8 mouse cellular contexts compared by ENCODE assay signal in genomic region chr5:73292502-73293457, GRCm38 (mm10). TPM values are rescaled to one million over a fixed set of nuclear protein-coding genes. Genes with fewer than 3 reads are reported as not detected.
A peak's percentile ranks its signal among the peaks of the same experiment; 100 is the strongest.
DNase-seq lines count a peak whose midpoint lies in the region; ATAC-seq and TF ChIP-seq lines count a peak whose summit lies in the region.

Ociad1 (plus strand) TSS chr5:73292784.

- H3K36me3 ChIP-seq in G1E (replicated peaks), result peaks cover 24% of the 10 kb centered on the region
- peaks cover 12% of the 10 kb centered on the region; the same call in 1 of the 2 replicates for H3K36me3 ChIP-seq in forebrain, embryonic 16.5 days (ENCODE audit: control insufficient read depth, insufficient read depth)
- H3K36me3 ChIP-seq in lung, embryonic 14.5 days (ENCODE audit: insufficient read depth), result peaks cover 23% of the 10 kb centered on the region
- peaks cover 12% of the 10 kb centered on the region; the same call in 1 of the 2 replicates for H3K36me3 ChIP-seq in thymus, adult 2 months (ENCODE audit: control insufficient read depth, insufficient read depth, low read length)

- peak within 1 kb of the TSS; percentile 81 for H3K27ac ChIP-seq in forebrain, embryonic 16.5 days (ENCODE audit: low read length)
- H3K27ac ChIP-seq in layer of hippocampus, adult 2 months, result peak within 1 kb of the TSS; percentile 96
- H3K27ac ChIP-seq in lung, embryonic 14.5 days (ENCODE audit: low read depth), result peak within 1 kb of the TSS; percentile 93
- H3K27ac ChIP-seq in olfactory bulb, adult 2 months (ENCODE audit: insufficient read depth, low read depth, low read length), result peak within 1 kb of the TSS; percentile 79
- peak within 1 kb of the TSS; percentile 32 for H3K27ac ChIP-seq in thymus, adult 2 months (ENCODE audit: control insufficient read depth, insufficient read depth, low read length)

- no peaks in the 10 kb centered on the region for H3K27me3 ChIP-seq in G1E (ENCODE audit: insufficient read depth, low read length)
- no peaks in the 10 kb centered on the region for H3K27me3 ChIP-seq in forebrain, embryonic 16.5 days (replicated peaks; ENCODE audit: control insufficient read depth, insufficient read depth, low read length)
- H3K27me3 ChIP-seq in lung, embryonic 14.5 days (ENCODE audit: insufficient read depth, low read length), result no peaks in the 10 kb centered on the region
- H3K27me3 ChIP-seq in thymus, adult 2 months (ENCODE audit: control insufficient read depth, insufficient read depth, low read length), result no peaks in the 10 kb centered on the region

- intact Hi-C loops in heart, postnatal 36 days (cut with DNase I), result loop anchor here (1.0 to 10.0 kb wide), 5 partner anchors 37 to 378 kb away; partner anchors contain the start of gene Slain2

- H3K9ac ChIP-seq in forebrain, embryonic 16.5 days (replicated peaks; ENCODE audit: low read depth, low read length), result peak within 1 kb of the TSS; percentile 91
- peak within 1 kb of the TSS; percentile 96 for H3K9ac ChIP-seq in lung, embryonic 14.5 days

- H3K9me3 ChIP-seq in G1E (replicated peaks), result no peaks in the 10 kb centered on the region
- no peaks in the 10 kb centered on the region for H3K9me3 ChIP-seq in forebrain, embryonic 16.5 days (ENCODE audit: control insufficient read depth, low read length)
- no peaks in the 10 kb centered on the region for H3K9me3 ChIP-seq in lung, embryonic 14.5 days (ENCODE audit: low read depth, low read length)

- WGBS in forebrain, embryonic 16.5 days, result under 1% methylated on average over 58 of the region's 58 CpGs
- WGBS in lung, embryonic 14.5 days, result under 1% methylated on average over 58 of the region's 58 CpGs
- under 1% methylated on average over 58 of the region's 58 CpGs for WGBS in olfactory bulb, adult 2 months
- WGBS in thymus, adult 2 months, result under 1% methylated on average over 58 of the region's 58 CpGs

- H3K4me3 ChIP-seq in G1E (ENCODE audit: low read depth, low read length), result peak within 1 kb of the TSS; percentile 98
- H3K4me3 ChIP-seq in forebrain, embryonic 16.5 days (replicated peaks; ENCODE audit: low read length), result peak within 1 kb of the TSS; percentile 93
- peak within 1 kb of the TSS; percentile 94 for H3K4me3 ChIP-seq in layer of hippocampus, adult 2 months
- peak within 1 kb of the TSS; percentile 91 for H3K4me3 ChIP-seq in lung, embryonic 14.5 days (ENCODE audit: low read depth, low read length)
- H3K4me3 ChIP-seq in olfactory bulb, adult 2 months (ENCODE audit: insufficient read depth, low read depth, low read length), result peak within 1 kb of the TSS; percentile 95
- peak within 1 kb of the TSS; percentile 79 for H3K4me3 ChIP-seq in thymus, adult 2 months (ENCODE audit: control insufficient read depth, insufficient read depth, low read length)

- peak; percentile 87 for DNase-seq in G1E (ENCODE audit: low spot score)
- peak; percentile 94 to 97 for DNase-seq in cerebellum, adult 18-20 months
- peak; percentile 92 to 97 for DNase-seq in heart, postnatal 36 days
- DNase-seq in layer of hippocampus, adult 2 months (ENCODE audit: low spot score in 2 of 2), result peak; percentile 95
- DNase-seq in lung, embryonic 14.5 days, result peak; percentile 99
- peak; percentile 91 for DNase-seq in thymus, adult 2 months

- TF ChIP-seq CTCF in G1E (IDR thresholded peaks at IDR 0.05; ENCODE audit: low read depth, low read length), result no peak
- peak; percentile 50 for TF ChIP-seq CTCF in layer of hippocampus, adult 2 months (conservative IDR thresholded peaks at IDR 0.05)
- peak; percentile 32; the same call in 1 of the 2 replicates for TF ChIP-seq CTCF in lung, embryonic 14.5 days (IDR thresholded peaks at IDR 0.05; ENCODE audit: low read depth)
- TF ChIP-seq CTCF in olfactory bulb, adult 2 months (IDR thresholded peaks at IDR 0.05; ENCODE audit: insufficient read depth, low read depth, low read length), result 0 out of 2 replicates have a peak, but pooled peaks have one; percentile 25
- no peak for TF ChIP-seq CTCF in thymus, adult 2 months (IDR thresholded peaks at IDR 0.05; ENCODE audit: borderline replicate concordance, control insufficient read depth, extremely low read depth, insufficient read depth, low read length, poor library complexity)

- TF ChIP-seq POLR2A in olfactory bulb, adult 2 months (IDR thresholded peaks at IDR 0.05; ENCODE audit: insufficient read depth, low read depth, low read length), result peak; percentile 89
- peak; percentile 90 for TF ChIP-seq POLR2A in thymus, adult 2 months (IDR thresholded peaks at IDR 0.05; ENCODE audit: control insufficient read depth, extremely low read depth, insufficient read depth, low read length, poor library complexity)

- H3K4me1 ChIP-seq in G1E (ENCODE audit: insufficient read depth, low read depth, low read length), result peaks cover 59% of the 10 kb centered on the region
- peaks cover 15% of the 10 kb centered on the region for H3K4me1 ChIP-seq in forebrain, embryonic 16.5 days (replicated peaks; ENCODE audit: control insufficient read depth, insufficient read depth, low read length)
- peaks cover 6% of the 10 kb centered on the region; the same call in 1 of the 2 replicates for H3K4me1 ChIP-seq in lung, embryonic 14.5 days (ENCODE audit: insufficient read depth)
- peaks cover 7% of the 10 kb centered on the region for H3K4me1 ChIP-seq in olfactory bulb, adult 2 months (ENCODE audit: control insufficient read depth, insufficient read depth, low read length)
- no peaks in the 10 kb centered on the region for H3K4me1 ChIP-seq in thymus, adult 2 months (replicated peaks; ENCODE audit: control insufficient read depth, insufficient read depth, low read length)

- H3K4me2 ChIP-seq in forebrain, embryonic 16.5 days (ENCODE audit: low read length), result peak within 1 kb of the TSS; percentile 66
- peak within 1 kb of the TSS; percentile 82 for H3K4me2 ChIP-seq in lung, embryonic 14.5 days

- ATAC-seq in G1E (ENCODE audit: extremely low read depth, insufficient number of reproducible peaks, low FRiP score, poor library complexity, severe bottlenecking), result peak; percentile 97
- ATAC-seq in forebrain, embryonic 16.5 days, result peak; percentile 99
- ATAC-seq in lung, embryonic 14.5 days (ENCODE audit: insufficient read depth), result peak; percentile 99

RNA-seq across cellular contexts. Expression of gene Ociad1, which starts in this region (rescaled TPM):
- 311 and 324 TPM in 2 replicates for total RNA-seq in G1E (2014; fragmentation: Nextera tagmentation)
- 223 and 231 TPM in 2 replicates for total RNA-seq in G1E (2017)
- polyA plus RNA-seq in G1E (2012), result 93.3 and 121 TPM in 2 replicates
- polyA plus RNA-seq in forebrain, embryonic 16.5 days (2015; fragmentation: Nextera tagmentation; extraction: Ambion mirVana), result 296 and 323 TPM in 2 replicates
- total RNA-seq in heart, postnatal 36 days (2021), result 100 to 1,000 TPM; 241 to 249 TPM
- 100 to 1,000 TPM; 463 to 472 TPM for total RNA-seq in layer of hippocampus, adult 2 months (2021)
- polyA plus RNA-seq in lung, embryonic 14.5 days (2014; fragmentation: Nextera tagmentation; extraction: Ambion mirVana), result 134 and 144 TPM in 2 replicates
- 165 and 443 TPM in 2 replicates for polyA plus RNA-seq in olfactory bulb, adult 2 months (2012; ENCODE audit: insufficient read depth, insufficient read length, low replicate concordance, missing spikeins)
- polyA plus RNA-seq in thymus, adult 2 months (2012; rRNA removed), result 72.5 and 73.3 TPM in 2 replicates

Comparison
In these comparisons a context has a peak if more than half of its experiments do, and no peak if none do; other contexts are left out.
1. Peak in every context shown above with its lines: DNase-seq, ATAC-seq, H3K4me3 ChIP-seq and H3K27ac ChIP-seq.
2. CTCF ChIP-seq: peak in layer of hippocampus, adult 2 months (single experiment), lung, embryonic 14.5 days (single experiment) and olfactory bulb, adult 2 months (single experiment); none in G1E (single experiment) and thymus, adult 2 months (single experiment).
3. H3K27ac ChIP-seq: peak in every context shown above with its lines; median percentile 96 in layer of hippocampus, adult 2 months; 93 in lung, embryonic 14.5 days; 81 in forebrain, embryonic 16.5 days; 79 in olfactory bulb, adult 2 months; 32 in thymus, adult 2 months.